Mouse (Mus musculus): ENCODE data around the gene Orm2. TPM values are rescaled to one million over a fixed set of nuclear protein-coding genes. Genes with fewer than 3 reads are reported as not detected.

Gene Orm2
- polyA plus RNA-seq, 1 experiment from 2014 or later, result not detected

DNA sequence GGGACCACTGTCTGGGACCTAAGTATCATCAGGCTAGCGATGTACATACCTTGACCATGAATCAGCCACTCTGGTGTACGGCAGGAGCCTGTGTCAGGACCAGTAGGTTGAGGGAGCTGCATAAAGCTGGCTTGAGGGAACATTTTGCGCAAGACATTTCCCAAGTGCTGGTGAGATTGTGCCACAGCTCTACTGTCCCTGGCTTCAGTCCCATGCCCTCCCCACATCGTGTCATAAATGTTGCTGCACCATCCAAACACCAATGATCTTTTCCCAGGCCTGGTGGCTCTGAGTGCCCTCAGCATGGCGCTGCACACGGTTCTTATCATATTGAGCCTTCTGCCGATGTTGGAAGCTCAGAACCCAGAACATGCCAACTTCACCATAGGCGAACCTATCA, 18.0 kb upstream of the Orm2 start, which contains the start of gene Orm1:
TSS of gene Orm1 (plus strand) at position 266 of the 400 bp plus-strand sequence.
- Histone ChIP-seq H3K27ac (no peak within 1 kb of the TSS), H3K4me2 (replicated peaks) (no peak within 1 kb of the TSS), H3K4me3 (replicated peaks; ENCODE audit: low read length) (no peak within 1 kb of the TSS), H3K9me3 (ENCODE audit: control insufficient read depth, low read length) (no peaks in the 10 kb centered on the region), H3K9ac (no peak within 1 kb of the TSS), H3K27me3 (ENCODE audit: control insufficient read depth, insufficient read depth, low read length) (no peaks in the 10 kb centered on the region), H3K36me3 (replicated peaks; ENCODE audit: control insufficient read depth, insufficient read depth) (no peaks in the 10 kb centered on the region), H3K4me1 (replicated peaks; ENCODE audit: control insufficient read depth, insufficient read depth, low read length) (no peaks in the 10 kb centered on the region)
- ATAC-seq (ENCODE audit: low FRiP score) (no peak), DNase-seq (ENCODE audit: low spot score) (no peak)
- 93% methylated on average over 8 of the region's 8 CpGs for WGBS

DNA sequence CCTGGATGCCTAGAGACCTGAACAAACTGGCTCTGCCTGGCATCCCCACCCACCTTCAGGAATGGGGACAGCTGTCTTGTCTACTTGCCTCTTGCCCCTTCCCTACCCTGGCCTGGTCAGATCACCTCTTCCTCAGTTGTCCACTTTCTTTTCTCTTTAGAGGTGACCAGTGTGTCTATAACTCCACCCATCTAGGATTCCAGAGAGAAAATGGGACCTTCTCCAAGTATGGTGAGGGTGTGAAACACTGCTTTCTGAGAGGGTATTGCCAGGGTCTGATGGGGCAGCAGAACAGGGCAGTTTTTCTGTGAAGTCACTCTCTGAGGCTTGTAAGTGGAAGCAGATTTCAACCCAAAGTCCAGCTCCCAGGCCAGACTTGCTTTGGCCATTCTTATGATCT, 17.0 kb upstream of the Orm2 start:
- Histone ChIP-seq H3K9ac (no peak overlapping the region), H3K27me3 (ENCODE audit: control insufficient read depth, insufficient read depth, low read length) (no peaks in the 10 kb centered on the region), H3K36me3 (replicated peaks; ENCODE audit: control insufficient read depth, insufficient read depth) (no peaks in the 10 kb centered on the region), H3K9me3 (ENCODE audit: control insufficient read depth, low read length) (no peaks in the 10 kb centered on the region), H3K4me1 (replicated peaks; ENCODE audit: control insufficient read depth, insufficient read depth, low read length) (no peaks in the 10 kb centered on the region), H3K4me2 (replicated peaks) (no peak overlapping the region), H3K27ac (no peak overlapping the region), H3K4me3 (replicated peaks; ENCODE audit: low read length) (no peak overlapping the region)
- DNase-seq (ENCODE audit: low spot score) (no peak), ATAC-seq (ENCODE audit: low FRiP score) (no peak)

DNA sequence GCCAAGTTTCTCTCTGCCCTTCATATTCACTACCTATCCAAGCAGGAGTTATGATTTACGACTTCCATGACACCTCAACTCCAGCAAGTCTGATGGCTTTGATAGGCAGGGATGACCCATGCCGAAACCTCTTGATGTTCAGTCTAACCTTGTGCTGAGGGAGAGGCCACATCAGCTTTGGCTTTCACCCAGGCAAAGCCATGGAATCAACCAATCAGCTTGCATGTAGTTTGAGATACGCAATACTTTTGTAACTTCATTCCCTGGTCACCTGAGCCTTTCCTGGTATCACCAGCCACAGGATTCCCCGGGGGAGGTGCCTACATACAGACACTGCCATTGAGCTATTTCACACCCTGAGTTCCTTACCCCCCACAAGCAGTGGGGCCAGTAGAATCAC, 15.6 kb upstream of the Orm2 start:
- no peaks in the 10 kb centered on the region for H3K9me3 ChIP-seq (ENCODE audit: control insufficient read depth, low read length)
- no peak overlapping the region for H3K9ac ChIP-seq
- ATAC-seq (ENCODE audit: low FRiP score) (no peak), DNase-seq (ENCODE audit: low spot score) (no peak)
- 95% methylated on average over 4 of the region's 4 CpGs for WGBS
- H3K27ac ChIP-seq, result no peak overlapping the region
- no peaks in the 10 kb centered on the region for H3K27me3 ChIP-seq (ENCODE audit: control insufficient read depth, insufficient read depth, low read length)
- H3K4me1 ChIP-seq (replicated peaks; ENCODE audit: control insufficient read depth, insufficient read depth, low read length), result no peaks in the 10 kb centered on the region
- no peaks in the 10 kb centered on the region for H3K36me3 ChIP-seq (replicated peaks; ENCODE audit: control insufficient read depth, insufficient read depth)
- no peak overlapping the region for H3K4me3 ChIP-seq (replicated peaks; ENCODE audit: low read length)
- H3K4me2 ChIP-seq (replicated peaks), result no peak overlapping the region

DNA sequence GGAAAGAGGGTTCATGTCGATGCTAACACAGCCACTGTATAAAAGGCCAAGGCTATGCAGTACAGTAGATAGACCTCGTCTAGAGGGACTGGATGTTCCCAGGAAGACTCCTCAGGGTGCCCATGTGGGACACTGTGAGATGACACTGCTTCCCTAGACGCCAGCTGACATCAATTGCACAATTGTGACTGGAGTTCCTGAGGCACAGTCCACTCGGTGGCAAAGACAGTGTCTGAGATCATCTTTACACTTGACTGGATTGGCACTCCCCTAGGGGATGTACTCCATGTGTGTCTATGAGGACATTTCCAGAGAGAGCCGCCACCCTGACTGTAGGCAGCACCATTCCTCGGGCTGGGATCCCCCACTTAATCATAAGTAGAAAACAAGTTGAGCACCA, 13.7 kb upstream of the Orm2 start:
- Histone ChIP-seq H3K4me3 (replicated peaks; ENCODE audit: low read length) (no peak overlapping the region), H3K27me3 (ENCODE audit: control insufficient read depth, insufficient read depth, low read length) (no peaks in the 10 kb centered on the region), H3K4me2 (replicated peaks) (no peak overlapping the region), H3K36me3 (replicated peaks; ENCODE audit: control insufficient read depth, insufficient read depth) (no peaks in the 10 kb centered on the region), H3K27ac (no peak overlapping the region), H3K9me3 (ENCODE audit: control insufficient read depth, low read length) (no peaks in the 10 kb centered on the region), H3K9ac (no peak overlapping the region), H3K4me1 (replicated peaks; ENCODE audit: control insufficient read depth, insufficient read depth, low read length) (no peaks in the 10 kb centered on the region)
- ATAC-seq (ENCODE audit: low FRiP score), result no peak
- 75% methylated on average over 6 of the region's 6 CpGs for WGBS
- no peak for DNase-seq (ENCODE audit: low spot score)

DNA sequence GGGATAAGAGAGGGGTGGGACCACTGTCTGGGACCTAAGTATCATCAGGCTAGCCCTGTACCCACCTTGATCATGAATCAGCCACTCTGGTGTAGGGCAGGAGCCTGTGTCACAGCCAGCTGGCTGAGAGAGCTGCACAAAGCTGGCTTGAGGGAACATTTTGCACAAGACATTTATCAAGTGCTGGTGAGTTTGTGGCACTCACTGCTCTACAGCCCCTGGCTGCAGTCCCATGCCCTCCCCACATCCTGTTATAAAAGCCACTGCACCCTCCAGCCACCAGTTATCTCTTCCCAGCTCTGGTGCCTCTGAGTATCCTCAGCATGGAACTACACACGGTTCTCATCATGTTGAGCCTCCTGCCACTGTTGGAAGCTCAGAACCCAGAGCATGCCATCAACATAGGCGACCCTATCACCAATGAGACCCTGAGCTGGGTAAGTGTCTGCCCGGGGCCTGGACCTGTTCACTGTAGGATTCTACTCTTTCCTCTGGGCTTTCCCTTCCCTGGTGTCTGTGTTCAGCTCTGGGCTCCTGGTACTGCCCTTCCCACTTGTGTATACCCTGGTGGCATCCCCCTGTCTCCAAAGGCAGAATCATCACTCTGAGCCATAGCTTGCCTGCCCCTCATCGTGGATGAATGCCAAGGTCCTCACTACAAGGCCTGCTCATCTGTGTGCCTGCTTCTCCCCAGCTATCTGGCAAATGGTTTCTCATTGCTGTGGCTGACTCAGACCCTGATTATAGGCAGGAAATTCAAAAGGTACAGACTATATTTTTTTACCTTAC, 6.2 kb upstream of the Orm2 start, which contains the start of gene Orm3:
TSS of gene Orm3 (plus strand) at position 286 of the 789 bp plus-strand sequence.
- no peaks in the 10 kb centered on the region for H3K27me3 ChIP-seq (ENCODE audit: control insufficient read depth, insufficient read depth, low read length)

DNA sequence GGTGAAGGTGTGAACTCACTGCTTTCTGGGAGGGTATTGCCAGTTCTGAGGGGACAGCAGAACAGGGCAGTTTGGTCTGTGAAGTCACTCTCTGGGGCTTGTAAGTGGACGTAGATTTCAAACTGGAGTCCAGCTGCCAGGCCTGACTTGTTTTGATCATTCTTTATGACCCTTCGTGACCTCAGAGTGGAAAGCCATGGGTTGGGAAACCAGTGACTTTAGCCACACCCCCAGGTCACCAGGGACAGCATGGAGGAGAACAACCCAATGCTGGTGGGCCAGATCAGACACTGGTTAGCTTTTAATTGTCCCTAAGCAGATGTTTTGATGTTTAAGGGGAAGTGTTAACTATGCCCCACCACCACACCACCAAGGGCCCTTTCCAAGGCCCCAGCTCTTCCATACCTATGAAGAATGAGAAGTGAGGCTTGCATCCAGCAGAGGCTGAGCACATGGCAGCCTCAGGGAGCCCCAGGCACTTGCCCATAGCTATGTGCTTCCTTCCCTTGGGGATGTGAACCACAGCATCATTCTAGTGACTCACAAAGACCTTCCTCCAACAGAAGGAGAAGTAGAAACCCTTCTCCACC, 5.2 kb upstream of the Orm2 start:
- Histone ChIP-seq H3K9ac (no peak overlapping the region), H3K4me3 (replicated peaks; ENCODE audit: low read length) (no peak overlapping the region), H3K9me3 (ENCODE audit: control insufficient read depth, low read length) (no peaks in the 10 kb centered on the region), H3K27me3 (ENCODE audit: control insufficient read depth, insufficient read depth, low read length) (no peaks in the 10 kb centered on the region), H3K4me1 (replicated peaks; ENCODE audit: control insufficient read depth, insufficient read depth, low read length) (no peaks in the 10 kb centered on the region), H3K36me3 (replicated peaks; ENCODE audit: control insufficient read depth, insufficient read depth) (no peaks in the 10 kb centered on the region), H3K27ac (no peak overlapping the region), H3K4me2 (replicated peaks) (no peak overlapping the region)
- DNase-seq (ENCODE audit: low spot score) (no peak), ATAC-seq (ENCODE audit: low FRiP score) (no peak)
- 71% methylated on average over 2 of the region's 2 CpGs for WGBS

More for the DNA sequence above, 6.2 kb upstream of the Orm2 start, which contains the start of gene Orm3:
- ATAC-seq (ENCODE audit: low FRiP score) (no peak), DNase-seq (ENCODE audit: low spot score) (no peak)
- H3K4me2 ChIP-seq (replicated peaks), result no peak within 1 kb of the TSS
- no peak within 1 kb of the TSS for H3K4me3 ChIP-seq (replicated peaks; ENCODE audit: low read length)
- no peak within 1 kb of the TSS for H3K27ac ChIP-seq
- no peaks in the 10 kb centered on the region for H3K9me3 ChIP-seq (ENCODE audit: control insufficient read depth, low read length)
- no peaks in the 10 kb centered on the region for H3K36me3 ChIP-seq (replicated peaks; ENCODE audit: control insufficient read depth, insufficient read depth)
- 76% methylated on average over 4 of the region's 4 CpGs for WGBS
- H3K9ac ChIP-seq, result no peak within 1 kb of the TSS
- H3K4me1 ChIP-seq (replicated peaks; ENCODE audit: control insufficient read depth, insufficient read depth, low read length), result no peaks in the 10 kb centered on the region

DNA sequence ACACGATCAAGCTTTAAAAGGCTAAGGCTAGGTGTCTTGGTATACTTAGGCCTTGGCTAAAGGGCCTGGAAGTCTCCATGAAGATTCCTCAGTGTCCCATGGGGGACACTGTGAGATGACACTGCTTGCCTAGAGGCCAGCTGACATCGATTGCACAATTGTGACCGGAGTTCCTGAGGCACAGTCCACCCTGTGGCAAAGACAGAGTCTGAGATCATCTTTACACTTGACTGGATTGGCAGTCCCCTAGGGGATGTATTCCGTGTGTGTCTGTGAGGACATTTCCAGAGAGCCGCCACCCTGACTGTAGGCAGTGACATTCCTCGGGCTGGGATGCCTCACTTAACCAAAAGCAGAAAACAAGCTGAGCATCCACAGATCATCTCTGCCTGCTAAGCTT, 2.4 kb upstream of the Orm2 start:
- no peaks in the 10 kb centered on the region for H3K36me3 ChIP-seq (replicated peaks; ENCODE audit: control insufficient read depth, insufficient read depth)
- 67% methylated on average over 6 of the region's 6 CpGs for WGBS
- no peak overlapping the region for H3K4me3 ChIP-seq (replicated peaks; ENCODE audit: low read length)
- H3K4me1 ChIP-seq (replicated peaks; ENCODE audit: control insufficient read depth, insufficient read depth, low read length), result no peaks in the 10 kb centered on the region
- H3K4me2 ChIP-seq (replicated peaks), result no peak overlapping the region
- ATAC-seq (ENCODE audit: low FRiP score), result no peak
- no peak overlapping the region for H3K9ac ChIP-seq
- H3K27ac ChIP-seq, result no peak overlapping the region
- H3K27me3 ChIP-seq (ENCODE audit: control insufficient read depth, insufficient read depth, low read length), result no peaks in the 10 kb centered on the region
- no peak for DNase-seq (ENCODE audit: low spot score)
- H3K9me3 ChIP-seq (ENCODE audit: control insufficient read depth, low read length), result no peaks in the 10 kb centered on the region

DNA sequence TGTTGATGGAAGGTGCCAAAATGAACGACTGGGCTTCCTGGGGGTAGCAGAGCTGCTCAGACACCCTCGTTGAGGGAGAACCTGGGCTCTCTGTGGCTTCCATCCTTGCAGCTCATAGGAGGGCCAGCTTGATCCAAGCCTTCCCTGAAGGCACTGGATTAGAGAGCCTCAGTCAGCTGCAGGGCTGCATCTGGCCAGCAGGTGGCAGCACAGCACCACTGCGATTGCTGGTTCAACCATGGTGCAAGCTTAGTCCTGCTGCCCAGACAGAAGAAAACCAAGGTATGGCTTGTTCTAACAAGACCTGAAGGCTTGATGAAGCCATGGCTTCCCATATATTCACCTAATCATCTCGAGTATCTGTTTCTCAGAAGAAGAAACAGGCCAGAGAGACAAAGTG, 6.3 kb downstream of the Orm2 start:
- Histone ChIP-seq H3K4me1 (replicated peaks; ENCODE audit: control insufficient read depth, insufficient read depth, low read length) (no peaks in the 10 kb centered on the region), H3K4me2 (replicated peaks) (no peak overlapping the region), H3K9ac (no peak overlapping the region), H3K4me3 (replicated peaks; ENCODE audit: low read length) (no peak overlapping the region), H3K9me3 (ENCODE audit: control insufficient read depth, low read length) (no peaks in the 10 kb centered on the region), H3K36me3 (replicated peaks; ENCODE audit: control insufficient read depth, insufficient read depth) (peaks cover 20% of the 10 kb centered on the region), H3K27ac (no peak overlapping the region), H3K27me3 (ENCODE audit: control insufficient read depth, insufficient read depth, low read length) (no peaks in the 10 kb centered on the region)
- peak; percentile 85 for DNase-seq (ENCODE audit: low spot score)
- WGBS, result 9% methylated on average over 4 of the region's 4 CpGs
- peak; percentile 44; the same call in 1 of the 2 replicates for ATAC-seq (ENCODE audit: low FRiP score)

DNA sequence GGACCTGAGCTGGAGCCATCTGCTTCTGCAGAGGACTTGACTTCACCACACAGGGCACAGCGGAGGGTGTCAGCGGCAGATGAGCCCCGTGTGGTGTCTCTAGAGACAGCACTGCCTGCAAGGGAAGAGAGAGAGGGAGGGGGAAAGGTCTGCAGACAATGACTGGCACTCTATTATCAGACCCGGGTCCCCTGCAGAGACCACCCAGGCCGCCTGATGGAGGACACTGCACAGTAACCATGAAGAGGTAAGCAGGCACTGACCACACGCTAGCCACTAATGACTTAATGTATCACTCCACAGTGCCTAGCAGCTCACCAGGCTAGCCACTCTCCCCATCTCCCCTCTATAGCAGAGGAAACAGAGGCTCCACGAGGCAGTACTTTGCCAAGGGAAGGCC, 8.6 kb downstream of the Orm2 start:
- Histone ChIP-seq H3K4me1 (replicated peaks; ENCODE audit: control insufficient read depth, insufficient read depth, low read length) (no peaks in the 10 kb centered on the region), H3K36me3 (replicated peaks; ENCODE audit: control insufficient read depth, insufficient read depth) (peaks cover 38% of the 10 kb centered on the region), H3K4me3 (replicated peaks; ENCODE audit: low read length) (no peak overlapping the region), H3K4me2 (replicated peaks) (no peak overlapping the region), H3K27me3 (ENCODE audit: control insufficient read depth, insufficient read depth, low read length) (no peaks in the 10 kb centered on the region), H3K27ac (no peak overlapping the region), H3K9me3 (ENCODE audit: control insufficient read depth, low read length) (no peaks in the 10 kb centered on the region), H3K9ac (no peak overlapping the region)
- ATAC-seq (ENCODE audit: low FRiP score) (no peak), DNase-seq (ENCODE audit: low spot score) (no peak)
- 25% methylated on average over 7 of the region's 7 CpGs for WGBS
